Mouse (Mus musculus) testis, adult 2 months (tissue): ENCODE results near the gene Ercc6.

Experiments
- CTCF ChIP-seq: fragments of 200-500 bp; IDR thresholded peaks from 2 replicates; pipeline ENCODE4 v1.5.1; 2012; ENCODE audit warnings: low read depth, mild to moderate bottlenecking, inconsistent platforms, low read length, moderate library complexity; ENCODE audit not compliant: control insufficient read depth, insufficient read depth, insufficient replicate concordance
- POLR2A ChIP-seq: fragments of 200-500 bp; IDR thresholded peaks from 2 replicates; pipeline ENCODE4 v1.6.1; 2012; ENCODE audit warnings: low read depth, mild to moderate bottlenecking, inconsistent platforms, low read length, moderate library complexity; ENCODE audit not compliant: control insufficient read depth

DNA sequence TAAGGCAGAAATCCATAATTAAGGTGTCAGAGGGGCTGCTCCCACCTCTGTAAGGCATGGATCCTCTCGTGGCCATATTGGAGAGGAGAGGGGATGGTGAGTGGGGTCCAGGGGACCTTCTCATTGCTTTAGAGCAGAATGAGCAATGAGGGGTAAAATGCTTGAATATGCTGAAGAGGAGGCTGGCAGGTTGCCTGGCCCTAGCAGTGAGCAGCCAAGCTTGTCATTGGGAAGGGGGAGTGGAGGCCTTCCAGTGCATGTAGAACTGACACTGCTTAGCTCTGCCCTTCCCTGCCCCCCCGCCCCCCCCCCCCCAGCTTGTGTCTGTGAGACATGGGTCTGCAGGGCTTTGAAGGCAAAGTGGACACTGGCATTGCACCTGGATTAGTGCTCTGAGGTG is 114.0 kb downstream of the Ercc6 start:
- TF ChIP-seq CTCF: no peak
- no peak for TF ChIP-seq POLR2A
